Mouse (Mus musculus) heart, embryonic 12.5 days (tissue): ENCODE results near the gene Apobec1. TPM values are rescaled to one million over a fixed set of nuclear protein-coding genes. Genes with fewer than 3 reads are reported as not detected.
"Not testable (repeated sequence)": the region's sequence is repeated elsewhere in the genome, so short reads cannot be mapped to it uniquely, and the experiment has no call there.

ENCODE experiments used
- ATAC-seq: fragments of 200-750 bp; cut with Nextera tagmentation; 2 replicates; pipeline ENCODE4 v1.8.0; 2017; ENCODE audit warnings: moderate TSS enrichment, moderate library complexity; ENCODE audit not compliant: insufficient number of reproducible peaks, low FRiP score
- H3K27ac ChIP-seq: fragments of 300-500 bp; sonication (generic); 2 replicates; pipeline ENCODE4 v1.5.1; 2016; ENCODE audit warnings: mild to moderate bottlenecking, moderate library complexity; ENCODE audit not compliant: poor library complexity, severe bottlenecking
- H3K27me3 ChIP-seq: fragments of 300-500 bp; sonication (generic); replicated peaks from 2 replicates; pipeline ENCODE4 v1.6.1; 2016; ENCODE audit warnings: mild to moderate bottlenecking, moderate library complexity
- H3K36me3 ChIP-seq: fragments of 300-500 bp; sonication (generic); 2 replicates; pipeline ENCODE4 v1.6.1; 2016; ENCODE audit warnings: mild to moderate bottlenecking, moderate library complexity
- H3K4me1 ChIP-seq: fragments of 300-500 bp; sonication (generic); replicated peaks from 2 replicates; pipeline ENCODE4 v1.6.1; 2016; ENCODE audit warnings: mild to moderate bottlenecking
- H3K4me2 ChIP-seq: fragments of 300-500 bp; sonication (generic); 2 replicates; pipeline ENCODE4 v1.6.1; 2016; ENCODE audit warnings: mild to moderate bottlenecking, moderate library complexity
- H3K4me3 ChIP-seq: fragments of 300-500 bp; sonication (generic); 2 replicates; pipeline ENCODE4 v1.5.1; 2016; ENCODE audit warnings: mild to moderate bottlenecking
- H3K9ac ChIP-seq: fragments of 300-500 bp; sonication (generic); 2 replicates; pipeline ENCODE4 v1.6.1; 2016; ENCODE audit warnings: mild to moderate bottlenecking, moderate library complexity
- H3K9me3 ChIP-seq: fragments of 300-500 bp; sonication (generic); replicated peaks from 2 replicates; pipeline ENCODE4 v1.6.1; 2016; ENCODE audit warnings: mild to moderate bottlenecking, moderate library complexity
- WGBS: fragments of 180-500 bp; shearing (Covaris S2); methylation state at CpG from one replicate; pipeline ENCODE4 v1.1.7; 2016; 5-methylcytosine and 5-hydroxymethylcytosine counted together
- polyA plus RNA-seq: library from polyadenylated mRNA; unstranded; fragments of >200 nt; fragmentation: Nextera tagmentation; extraction: Ambion mirVana; gene quantifications from 2 replicates; pipeline ENCODE4 v1.2.1, GENCODE M21; 2016

Apobec1 gene
- polyA plus RNA-seq, 1 experiment from 2014 or later = 1.9 TPM

DNA sequence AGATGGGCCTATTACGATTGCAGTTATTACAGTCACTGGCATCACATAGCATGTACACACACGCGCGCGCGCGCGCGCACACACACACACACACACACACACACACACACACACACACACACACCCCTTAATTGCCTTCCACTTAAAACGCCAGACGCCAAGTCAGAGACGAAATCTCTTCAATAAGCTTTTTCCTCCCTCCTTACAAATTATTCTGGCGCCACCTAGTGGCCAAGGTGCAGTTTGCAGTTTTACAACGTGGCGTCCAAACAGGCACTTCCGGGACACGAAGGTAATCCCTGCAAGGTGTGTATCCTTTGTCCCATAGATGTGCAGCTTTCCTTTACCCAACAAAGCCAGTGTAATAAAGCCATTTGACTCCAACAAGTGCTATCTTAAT lies 41.8 kb downstream of the Apobec1 start:
- Histone ChIP-seq H3K27me3 (peaks cover 28% of the 10 kb centered on the region; the same call in 1 of the 2 replicates), H3K36me3 (no peaks in the 10 kb centered on the region), H3K4me3 (0 out of 2 replicates have a peak overlapping the region, but pooled peaks have one; percentile 21), H3K9ac (no peak overlapping the region), H3K4me1 (peaks cover under 1% of the 10 kb centered on the region; the same call in 1 of the 2 replicates), H3K27ac (no peak overlapping the region), H3K4me2 (peak overlapping the region; percentile 56), H3K9me3 (no peaks in the 10 kb centered on the region)
- no peak for ATAC-seq
- 14% methylated on average over 17 of the region's 17 CpGs for WGBS

- Histone ChIP-seq H3K27ac (no peak overlapping the region), H3K4me2 (peak overlapping the region; percentile 29), H3K4me1 (0 out of 2 replicates have a peak, but pooled peaks cover 6% of the 10 kb centered on the region), H3K27me3 (peaks cover 22% of the 10 kb centered on the region; the same call in 1 of the 2 replicates), H3K4me3 (no peak overlapping the region), H3K9me3 (no peaks in the 10 kb centered on the region), H3K36me3 (no peaks in the 10 kb centered on the region), H3K9ac (no peak overlapping the region)
- WGBS = 24% methylated on average over 15 of the region's 15 CpGs
- ATAC-seq = no peak
Observed at GRCm38 (mm10) chr6:122556959-122557561, 45.2 kb downstream of the Apobec1 start.

DNA sequence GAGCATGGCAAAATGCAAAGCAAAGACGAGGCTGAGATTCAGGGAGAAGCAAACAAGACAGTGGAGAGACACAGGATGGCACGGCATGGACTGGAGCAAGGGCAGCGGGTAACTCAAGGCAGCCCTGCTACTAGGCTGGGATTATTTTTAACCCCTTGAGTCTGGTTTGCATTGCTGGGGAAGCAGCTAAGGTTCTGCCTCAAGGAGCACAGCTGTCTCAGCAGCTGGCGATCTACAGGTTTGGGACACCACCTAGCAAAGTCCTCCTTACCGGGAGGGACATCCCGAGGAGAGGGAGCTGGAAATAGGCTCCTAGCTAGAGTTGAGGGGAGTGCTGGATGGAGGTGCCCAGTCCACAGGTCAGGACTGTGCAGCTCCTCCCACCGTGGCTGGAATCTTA lies 47.0 kb downstream of the Apobec1 start:
- Histone ChIP-seq H3K27ac (no peak overlapping the region), H3K9ac (no peak overlapping the region), H3K36me3 (no peaks in the 10 kb centered on the region), H3K9me3 (no peaks in the 10 kb centered on the region), H3K27me3 (peaks cover 8% of the 10 kb centered on the region; the same call in 1 of the 2 replicates), H3K4me3 (no peak overlapping the region), H3K4me2 (no peak overlapping the region), H3K4me1 (0 out of 2 replicates have a peak, but pooled peaks cover 6% of the 10 kb centered on the region)
- ATAC-seq = no peak
- 29% methylated on average over 7 of the region's 7 CpGs for WGBS

DNA sequence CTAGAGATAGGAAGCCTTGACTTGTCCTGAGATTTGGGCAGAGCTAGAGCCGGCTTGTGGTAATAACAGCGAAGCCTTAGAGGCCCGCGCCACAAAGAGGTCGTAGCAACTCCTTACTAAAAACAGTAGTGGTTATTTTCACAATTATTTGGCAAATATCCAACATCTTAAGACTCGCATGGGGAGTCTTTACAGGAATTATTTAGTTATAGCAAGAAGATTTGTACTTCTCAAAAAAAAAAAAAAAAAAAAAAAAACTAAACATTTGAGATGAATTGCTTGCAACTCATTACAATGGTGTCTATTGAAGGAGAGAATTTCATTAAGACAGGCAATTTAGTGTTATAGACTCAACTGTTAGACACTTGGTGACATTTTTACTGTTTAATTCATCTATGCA lies 48.1 kb downstream of the Apobec1 start:
- ATAC-seq = no peak
- H3K4me3 ChIP-seq = no peak overlapping the region
- 0 out of 2 replicates have a peak, but pooled peaks cover 6% of the 10 kb centered on the region for H3K4me1 ChIP-seq
- 78% methylated on average over 6 of the region's 6 CpGs for WGBS
- no peaks in the 10 kb centered on the region for H3K36me3 ChIP-seq
- H3K4me2 ChIP-seq = no peak overlapping the region
- no peak overlapping the region for H3K27ac ChIP-seq
- H3K9me3 ChIP-seq = no peaks in the 10 kb centered on the region
- no peak overlapping the region for H3K9ac ChIP-seq
- H3K27me3 ChIP-seq = peaks cover 8% of the 10 kb centered on the region; the same call in 1 of the 2 replicates

DNA sequence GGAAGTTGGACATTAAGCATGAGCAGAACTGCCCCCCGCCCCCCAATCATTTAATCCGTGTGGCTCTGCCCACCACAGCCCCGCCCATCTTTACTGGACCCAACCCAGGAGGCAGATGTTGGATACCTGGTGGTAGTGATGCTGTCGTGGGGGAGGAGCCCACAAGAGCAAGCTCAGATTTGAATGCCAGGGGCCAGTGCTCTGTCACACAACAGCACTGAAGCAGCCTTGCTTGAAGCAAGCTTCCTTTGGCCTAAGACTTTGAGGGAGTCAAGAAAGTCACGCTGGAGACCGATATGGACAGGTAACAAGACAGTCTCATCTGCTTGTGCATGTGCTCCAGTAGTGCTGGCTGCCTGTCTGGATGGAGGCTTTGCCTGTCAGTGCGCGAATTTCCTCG lies 48.6 kb downstream of the Apobec1 start, which contains the start of gene Aicda:
TSS of gene Aicda (plus strand) at position 196 of the 400 bp plus-strand sequence.
- no peak within 1 kb of the TSS for H3K9ac ChIP-seq
- WGBS = 55% methylated on average over 9 of the region's 9 CpGs
- no peaks in the 10 kb centered on the region for H3K9me3 ChIP-seq
- no peak within 1 kb of the TSS for H3K4me2 ChIP-seq
- peaks cover 8% of the 10 kb centered on the region; the same call in 1 of the 2 replicates for H3K27me3 ChIP-seq
- H3K4me1 ChIP-seq = 0 out of 2 replicates have a peak, but pooled peaks cover 6% of the 10 kb centered on the region
- no peak within 1 kb of the TSS for H3K4me3 ChIP-seq
- no peak within 1 kb of the TSS for H3K27ac ChIP-seq
- H3K36me3 ChIP-seq = no peaks in the 10 kb centered on the region
- ATAC-seq = no peak

DNA sequence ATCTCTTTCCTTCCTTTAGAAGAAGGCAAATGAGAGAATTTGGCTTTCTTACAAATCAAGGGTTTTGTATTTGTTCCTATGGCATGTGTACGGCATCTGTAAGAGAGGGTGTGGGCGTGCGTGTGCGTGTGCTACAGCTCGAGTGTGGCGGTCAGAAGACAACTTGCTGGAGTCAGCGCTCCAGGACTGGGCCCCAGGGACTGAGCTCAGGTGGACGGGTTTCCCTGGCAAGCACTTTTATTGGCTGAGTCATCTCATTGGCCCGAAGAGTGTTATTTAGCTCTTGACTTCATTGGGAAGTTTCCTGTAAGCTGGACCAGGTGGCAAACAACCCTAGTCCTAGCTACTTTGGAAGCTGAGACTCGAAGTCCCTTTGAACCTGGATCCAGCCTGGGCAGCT lies 56.3 kb downstream of the Apobec1 start:
- Histone ChIP-seq H3K9me3 (no peaks in the 10 kb centered on the region), H3K27me3 (no peaks in the 10 kb centered on the region), H3K27ac (no peak overlapping the region), H3K4me1 (peaks cover 4% of the 10 kb centered on the region), H3K9ac (no peak overlapping the region), H3K36me3 (no peaks in the 10 kb centered on the region), H3K4me3 (no peak overlapping the region), H3K4me2 (no peak overlapping the region)
- no peak for ATAC-seq
- WGBS = 76% methylated on average over 10 of the region's 10 CpGs

DNA sequence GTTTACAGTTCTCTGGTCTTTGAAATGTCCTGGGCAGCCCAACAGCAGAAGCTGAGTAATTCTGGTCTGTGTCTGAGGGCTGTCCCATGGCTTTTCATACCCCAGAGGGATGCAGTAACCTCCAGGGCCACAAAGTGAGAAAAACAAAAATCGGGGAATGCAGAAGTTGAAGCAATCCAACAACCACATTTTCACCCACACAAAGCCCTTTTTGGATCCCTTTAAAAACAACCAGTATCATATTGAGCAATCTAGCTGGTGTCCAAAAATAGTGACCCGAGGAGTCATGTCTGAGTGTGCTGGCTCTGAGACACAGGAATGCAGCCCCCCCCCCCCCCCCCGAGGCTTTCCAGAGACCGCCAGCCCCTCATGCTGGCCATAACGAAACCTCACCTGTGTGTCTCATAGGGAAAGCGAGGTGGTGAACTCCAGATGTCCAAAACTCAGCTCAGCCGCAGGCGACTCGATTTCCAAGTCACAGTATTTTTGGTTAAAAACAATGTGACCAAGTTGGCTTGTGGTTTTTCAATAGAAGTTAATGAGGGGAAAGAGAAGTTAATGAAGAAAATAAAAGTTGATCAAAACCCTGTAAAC lies 56.9 kb downstream of the Apobec1 start:
- ATAC-seq = no peak
- no peak overlapping the region for H3K9ac ChIP-seq
- no peaks in the 10 kb centered on the region for H3K9me3 ChIP-seq
- H3K4me2 ChIP-seq = no peak overlapping the region; the same call in 1 of the 2 replicates
- H3K27ac ChIP-seq = no peak overlapping the region
- WGBS = 58% methylated on average over 9 of the region's 9 CpGs
- H3K36me3 ChIP-seq = no peaks in the 10 kb centered on the region
- no peaks in the 10 kb centered on the region for H3K27me3 ChIP-seq
- H3K4me1 ChIP-seq = peaks cover 4% of the 10 kb centered on the region
- H3K4me3 ChIP-seq = no peak overlapping the region

DNA sequence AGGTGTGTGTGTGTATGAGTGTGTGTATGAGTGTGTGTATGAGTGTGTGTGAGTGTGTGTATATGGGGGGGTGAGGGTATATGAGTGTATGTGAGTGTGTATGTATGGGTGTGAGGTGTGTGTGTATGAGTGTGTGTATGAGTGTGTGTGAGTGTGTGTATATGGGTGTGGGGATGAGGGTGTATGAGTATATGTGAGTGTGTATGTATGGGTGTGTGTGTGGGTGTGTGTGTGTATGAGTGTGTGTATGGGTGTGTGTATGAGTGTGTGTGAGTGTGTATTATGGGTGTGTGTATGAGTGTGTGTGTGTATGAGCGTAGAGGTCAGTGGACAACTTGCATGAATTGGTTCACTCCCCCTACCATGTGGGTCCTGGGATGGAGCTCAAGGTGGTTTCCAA lies 57.6 kb downstream of the Apobec1 start:
- Histone ChIP-seq H3K9me3 (no peaks in the 10 kb centered on the region), H3K27me3 (no peaks in the 10 kb centered on the region), H3K27ac (no peak overlapping the region), H3K9ac (no peak overlapping the region), H3K4me2 (no peak overlapping the region), H3K36me3 (no peaks in the 10 kb centered on the region), H3K4me1 (peaks cover 4% of the 10 kb centered on the region), H3K4me3 (no peak overlapping the region)
- whole genome bisulfite sequencing = 100% methylated on average over 1 of the region's 1 CpGs
- no peak for ATAC-seq

GRCm38 (mm10) chr6:122543574-122543973 lies 58.7 kb downstream of the Apobec1 start:
- no peaks in the 10 kb centered on the region for H3K36me3 ChIP-seq
- WGBS = 61% methylated on average over 5 of the region's 5 CpGs
- peaks cover 4% of the 10 kb centered on the region for H3K4me1 ChIP-seq

GRCm38 (mm10) chr6:122542459-122542858 lies 59.8 kb downstream of the Apobec1 start:
- not testable (repeated sequence) for H3K36me3 ChIP-seq, H3K9ac ChIP-seq, H3K9me3 ChIP-seq, H3K4me3 ChIP-seq, H3K27me3 ChIP-seq, H3K4me1 ChIP-seq, H3K4me2 ChIP-seq, ATAC-seq, H3K27ac ChIP-seq
- WGBS = 75% methylated on average over 5 of the region's 5 CpGs

More at GRCm38 (mm10) chr6:122543574-122543973, 58.7 kb downstream of the Apobec1 start:
- H3K27ac ChIP-seq = no peak overlapping the region
- no peak for ATAC-seq
- H3K4me2 ChIP-seq = no peak overlapping the region
- no peaks in the 10 kb centered on the region for H3K9me3 ChIP-seq
- H3K4me3 ChIP-seq = no peak overlapping the region
- no peak overlapping the region for H3K9ac ChIP-seq
- H3K27me3 ChIP-seq = no peaks in the 10 kb centered on the region

DNA sequence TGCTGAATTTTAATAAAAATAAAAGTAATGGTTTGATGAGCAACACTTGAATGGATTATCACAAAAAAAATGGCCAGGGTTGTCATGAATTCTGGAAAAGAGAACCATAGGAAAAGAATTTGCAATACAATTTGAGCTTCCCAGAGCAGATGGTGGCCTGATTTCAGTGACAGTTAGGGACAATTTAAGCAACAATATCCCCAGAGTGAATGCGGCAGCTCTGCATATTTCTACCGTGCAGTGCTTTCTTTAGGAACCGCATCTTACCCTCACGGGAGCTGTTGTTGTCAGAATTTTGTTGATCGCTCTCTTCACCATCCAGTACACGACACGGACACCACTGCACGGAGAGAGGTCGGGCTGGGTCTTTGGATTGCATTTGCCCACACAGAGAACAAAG lies 62.7 kb downstream of the Apobec1 start:
- no peak overlapping the region for H3K27ac ChIP-seq
- H3K4me1 ChIP-seq = no peaks in the 10 kb centered on the region
- H3K9me3 ChIP-seq = 0 out of 2 replicates have a peak, but pooled peaks cover 3% of the 10 kb centered on the region
- no peak overlapping the region for H3K9ac ChIP-seq
- no peaks in the 10 kb centered on the region for H3K36me3 ChIP-seq
- no peak overlapping the region for H3K4me2 ChIP-seq
- WGBS = 84% methylated on average over 9 of the region's 9 CpGs
- no peak overlapping the region for H3K4me3 ChIP-seq
- ATAC-seq = no peak
- H3K27me3 ChIP-seq = no peaks in the 10 kb centered on the region
